Mouse (Mus musculus) hindbrain, embryonic 16.5 days (tissue): ENCODE data around the gene Zc3h4. TPM values are rescaled to one million over a fixed set of nuclear protein-coding genes. Genes with fewer than 3 reads are reported as not detected.

Experiments used
- ATAC-seq: fragments of 200-750 bp; cut with Nextera tagmentation; 2 replicates; pipeline ENCODE4 v1.8.0; 2017; ENCODE audit warnings: moderate TSS enrichment, moderate library complexity
- H3K27ac ChIP-seq: fragments of 300-500 bp; sonication (generic); 2 replicates; pipeline ENCODE4 v1.5.1; 2014; ENCODE audit warnings: low read depth, mild to moderate bottlenecking, control low read depth, low read length, moderate library complexity
- H3K27me3 ChIP-seq: fragments of 300-500 bp; sonication (generic); replicated peaks from 2 replicates; pipeline ENCODE4 v1.6.1; 2014; ENCODE audit warnings: low read length; ENCODE audit not compliant: control insufficient read depth, insufficient read depth
- H3K36me3 ChIP-seq: fragments of 300-500 bp; sonication (generic); 2 replicates; pipeline ENCODE4 v1.6.1; 2014; ENCODE audit warnings: mild to moderate bottlenecking, low read length, moderate library complexity, mixed read lengths; ENCODE audit not compliant: control insufficient read depth, insufficient read depth
- H3K4me1 ChIP-seq: fragments of 300-500 bp; sonication (generic); 2 replicates; pipeline ENCODE4 v1.6.1; 2014; ENCODE audit warnings: low read depth, low read length; ENCODE audit not compliant: control insufficient read depth, insufficient read depth
- H3K4me2 ChIP-seq: fragments of 300-500 bp; sonication (generic); 2 replicates; pipeline ENCODE4 v1.6.1; 2014; ENCODE audit warnings: mild to moderate bottlenecking, low read length, control low read depth, moderate library complexity
- H3K4me3 ChIP-seq: fragments of 300-500 bp; sonication (generic); 2 replicates; pipeline ENCODE4 v1.5.1; 2014; ENCODE audit warnings: mild to moderate bottlenecking, low read length, control low read depth, moderate library complexity
- H3K9ac ChIP-seq: fragments of 300-500 bp; sonication (generic); 2 replicates; pipeline ENCODE4 v1.6.1; 2014; ENCODE audit warnings: low read depth, mild to moderate bottlenecking, control low read depth, low read length, moderate library complexity
- H3K9me3 ChIP-seq: fragments of 300-500 bp; sonication (generic); 2 replicates; pipeline ENCODE4 v1.6.1; 2014; ENCODE audit warnings: mild to moderate bottlenecking, low read length, moderate library complexity; ENCODE audit not compliant: control insufficient read depth
- WGBS: fragments of 180-500 bp; shearing (Covaris S2); extraction: QIAGEN DNeasy Blood & Tissue Kit; methylation state at CpG from one replicate; pipeline ENCODE4 v1.1.7; 2014; 5-methylcytosine and 5-hydroxymethylcytosine counted together
- polyA plus RNA-seq: library from polyadenylated mRNA; unstranded; fragments of >200 nt; fragmentation: Nextera tagmentation; extraction: Ambion mirVana; gene quantifications from 2 replicates; pipeline ENCODE4 v1.2.1, GENCODE M21; 2015

The Zc3h4 gene
- polyA plus RNA-seq = 11.7 and 13.4 TPM in 2 replicates

DNA sequence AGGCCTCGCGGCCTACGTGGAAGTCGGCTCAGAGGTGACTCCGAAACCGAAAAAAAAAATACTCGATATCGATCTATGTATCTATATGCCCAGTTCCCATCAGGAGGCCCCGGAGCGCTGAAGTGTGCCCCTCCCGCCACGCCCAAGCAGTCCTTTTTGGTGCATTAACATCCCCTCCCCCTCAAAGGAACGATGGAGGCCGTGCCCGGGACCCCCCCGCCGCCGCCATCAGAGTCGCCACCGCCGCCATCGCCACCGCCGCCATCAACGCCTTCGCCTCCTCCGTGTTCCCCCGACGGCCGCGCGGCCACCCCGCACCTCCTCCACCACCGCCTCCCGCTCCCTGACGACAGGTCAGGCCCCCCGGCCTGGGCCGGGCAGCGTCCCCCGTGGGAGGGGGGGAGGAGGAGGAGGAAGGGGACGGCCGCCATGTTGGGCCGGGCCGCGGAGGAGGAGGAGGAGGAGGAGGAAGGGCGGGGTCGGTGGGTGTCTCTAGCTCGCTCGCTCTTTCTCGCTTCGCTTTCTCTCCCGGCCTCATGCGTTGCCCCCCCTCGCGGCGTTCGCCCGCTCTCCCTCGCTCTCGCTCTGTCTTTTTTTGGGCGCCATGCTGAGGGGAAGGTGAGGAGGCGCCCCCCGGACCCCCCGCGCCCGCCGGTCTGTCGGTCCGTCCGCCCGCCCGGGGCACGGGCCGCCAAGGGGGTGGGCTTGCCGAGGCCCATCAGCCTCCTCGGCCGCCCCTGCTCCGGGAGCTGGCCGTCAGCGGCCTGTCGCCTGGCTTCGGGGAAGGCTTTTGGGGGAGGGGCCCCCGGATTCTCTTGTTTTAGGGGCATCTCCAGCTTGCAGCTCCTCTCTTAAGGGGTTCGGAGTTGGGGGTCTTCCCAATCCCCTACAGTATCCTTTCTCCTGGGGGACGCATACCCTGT is at the start of gene Zc3h4:
TSS of gene Zc3h4 (plus strand) at position 222 of the 923 bp plus-strand sequence.
- Histone ChIP-seq H3K4me2 (peak within 1 kb of the TSS; percentile 57), H3K4me3 (peak within 1 kb of the TSS; percentile 55), H3K27me3 (no peaks in the 10 kb centered on the region), H3K36me3 (no peaks in the 10 kb centered on the region), H3K4me1 (peaks cover 32% of the 10 kb centered on the region), H3K9ac (peak within 1 kb of the TSS; percentile 93), H3K27ac (peak within 1 kb of the TSS; percentile 100), H3K9me3 (no peaks in the 10 kb centered on the region)
- WGBS = under 1% methylated on average over 55 of the region's 85 CpGs
- ATAC-seq = peak; percentile 46

DNA sequence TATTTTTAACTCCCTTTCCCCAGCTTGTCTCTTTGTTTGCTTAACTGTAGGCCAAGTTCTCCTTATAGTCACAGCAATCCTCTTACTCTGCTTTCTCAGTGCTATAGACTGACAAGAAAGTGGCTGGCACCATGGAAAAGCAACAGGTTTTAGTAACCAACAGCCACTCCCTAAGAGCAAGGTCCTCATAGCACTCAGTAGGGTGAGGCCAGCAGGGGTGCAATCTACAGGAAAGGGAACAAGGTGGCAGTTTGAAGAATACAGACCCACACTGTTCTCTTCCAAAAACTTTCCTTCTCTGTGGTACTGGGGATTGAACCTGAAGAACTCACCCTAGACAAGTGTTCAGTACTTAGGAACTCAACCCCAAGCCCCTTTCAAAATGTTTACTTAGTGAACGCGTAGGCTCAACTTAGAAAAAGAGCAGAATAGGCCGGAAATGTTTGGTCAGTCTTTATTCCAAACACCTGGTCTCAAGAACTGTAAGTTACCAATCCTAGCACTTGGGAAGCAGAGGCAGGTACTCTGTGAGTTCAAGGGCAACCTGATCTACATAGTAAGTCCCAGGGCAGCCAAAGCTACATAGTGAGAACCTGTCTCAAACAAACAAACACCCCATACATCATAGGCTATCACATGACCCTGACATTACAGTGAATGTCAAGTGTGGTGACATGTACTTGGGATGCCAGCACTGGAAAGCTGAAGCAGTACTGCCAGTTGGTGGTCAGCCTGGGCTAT is 44.7 kb upstream of the Zc3h4 start:
- Histone ChIP-seq H3K4me3 (no peak overlapping the region), H3K9ac (no peak overlapping the region), H3K9me3 (no peaks in the 10 kb centered on the region), H3K4me1 (no peaks in the 10 kb centered on the region), H3K27ac (no peak overlapping the region), H3K4me2 (no peak overlapping the region), H3K36me3 (peaks cover 26% of the 10 kb centered on the region), H3K27me3 (no peaks in the 10 kb centered on the region)
- 97% methylated on average over 3 of the region's 3 CpGs for WGBS
- no peak for ATAC-seq

DNA sequence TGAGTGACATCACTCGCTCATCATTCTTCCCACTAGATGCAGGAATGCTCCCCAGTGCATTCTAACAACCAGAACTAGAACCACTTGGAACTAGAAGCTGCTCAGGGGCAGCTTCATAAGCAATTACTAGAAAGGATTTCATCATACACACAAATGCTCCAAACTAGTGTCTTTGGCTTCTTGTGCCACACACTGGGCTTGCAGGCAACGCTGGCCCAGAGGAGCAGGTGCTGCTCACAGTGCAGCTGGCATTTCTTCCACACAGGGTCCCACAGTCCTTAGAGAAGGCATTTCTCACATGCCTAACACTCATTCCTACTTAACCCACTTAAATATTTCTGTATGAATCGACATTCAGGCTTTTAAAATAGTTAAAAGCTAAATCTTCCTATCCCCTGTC is 43.1 kb upstream of the Zc3h4 start:
- no peak overlapping the region for H3K27ac ChIP-seq
- H3K4me2 ChIP-seq = no peak overlapping the region
- no peak for ATAC-seq
- H3K27me3 ChIP-seq = no peaks in the 10 kb centered on the region
- peaks cover 19% of the 10 kb centered on the region for H3K36me3 ChIP-seq
- H3K9me3 ChIP-seq = no peaks in the 10 kb centered on the region
- H3K4me1 ChIP-seq = no peaks in the 10 kb centered on the region
- 85% methylated on average over 3 of the region's 3 CpGs for WGBS
- H3K4me3 ChIP-seq = no peak overlapping the region
- H3K9ac ChIP-seq = no peak overlapping the region

GRCm38 (mm10) chr7:16364319-16364718 is 36.4 kb upstream of the Zc3h4 start:
- Histone ChIP-seq H3K4me3 (no peak overlapping the region), H3K27me3 (no peaks in the 10 kb centered on the region), H3K36me3 (peaks cover 16% of the 10 kb centered on the region), H3K27ac (no peak overlapping the region), H3K9me3 (no peaks in the 10 kb centered on the region), H3K4me2 (no peak overlapping the region), H3K4me1 (0 out of 2 replicates have a peak, but pooled peaks cover 2% of the 10 kb centered on the region), H3K9ac (no peak overlapping the region)
- WGBS = 81% methylated on average over 1 of the region's 1 CpGs
- no peak for ATAC-seq

GRCm38 (mm10) chr7:16364901-16365500 is 35.7 kb upstream of the Zc3h4 start:
- Histone ChIP-seq H3K9ac (no peak overlapping the region), H3K4me1 (0 out of 2 replicates have a peak, but pooled peaks cover 2% of the 10 kb centered on the region), H3K4me3 (no peak overlapping the region), H3K36me3 (peaks cover 16% of the 10 kb centered on the region), H3K27ac (0 out of 2 replicates have a peak overlapping the region, but pooled peaks have one; percentile 34), H3K27me3 (no peaks in the 10 kb centered on the region), H3K4me2 (no peak overlapping the region), H3K9me3 (no peaks in the 10 kb centered on the region)
- ATAC-seq = peak; percentile 45; the same call in 1 of the 2 replicates
- 17% methylated on average over 4 of the region's 4 CpGs for WGBS

DNA sequence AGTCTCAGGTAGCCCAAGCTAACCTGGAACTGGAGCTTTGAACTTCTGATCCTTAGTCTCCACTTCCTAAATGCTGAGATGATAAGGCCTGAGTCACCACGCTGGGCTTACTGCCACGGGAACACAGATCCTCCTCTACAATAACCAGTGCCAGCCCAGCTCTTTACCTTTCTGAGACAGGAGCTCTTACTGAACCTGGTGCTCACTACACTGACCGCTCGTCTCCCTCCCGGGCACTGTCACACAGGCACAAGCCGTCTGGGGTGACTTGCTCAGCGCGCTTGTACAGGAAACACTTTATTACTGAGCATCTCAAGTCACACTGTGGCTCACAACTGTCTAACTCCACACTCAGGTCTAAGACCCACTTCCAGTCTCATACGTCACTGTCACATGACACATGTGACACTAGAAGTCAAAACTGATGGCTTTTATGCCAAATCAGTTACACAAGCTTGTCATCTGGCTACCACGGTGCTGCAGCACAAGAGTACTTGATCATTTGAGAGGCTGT is 34.5 kb upstream of the Zc3h4 start:
- H3K27ac ChIP-seq = no peak overlapping the region
- H3K36me3 ChIP-seq = peaks cover 19% of the 10 kb centered on the region
- 51% methylated on average over 10 of the region's 10 CpGs for WGBS
- 0 out of 2 replicates have a peak, but pooled peaks cover 2% of the 10 kb centered on the region for H3K4me1 ChIP-seq
- H3K9ac ChIP-seq = no peak overlapping the region
- H3K27me3 ChIP-seq = no peaks in the 10 kb centered on the region
- H3K4me3 ChIP-seq = no peak overlapping the region
- ATAC-seq = no peak
- H3K4me2 ChIP-seq = no peak overlapping the region
- H3K9me3 ChIP-seq = no peaks in the 10 kb centered on the region

- 70% methylated on average over 4 of the region's 4 CpGs for WGBS
- ATAC-seq = no peak
- H3K9ac ChIP-seq = no peak overlapping the region
- no peaks in the 10 kb centered on the region for H3K9me3 ChIP-seq
- no peaks in the 10 kb centered on the region for H3K27me3 ChIP-seq
- no peak overlapping the region for H3K27ac ChIP-seq
- peaks cover 19% of the 10 kb centered on the region for H3K36me3 ChIP-seq
- 0 out of 2 replicates have a peak, but pooled peaks cover 2% of the 10 kb centered on the region for H3K4me1 ChIP-seq
- no peak overlapping the region for H3K4me3 ChIP-seq
- no peak overlapping the region for H3K4me2 ChIP-seq
These were observed 34.0 kb upstream of the Zc3h4 start for GRCm38 (mm10) chr7:16366669-16367068.

DNA sequence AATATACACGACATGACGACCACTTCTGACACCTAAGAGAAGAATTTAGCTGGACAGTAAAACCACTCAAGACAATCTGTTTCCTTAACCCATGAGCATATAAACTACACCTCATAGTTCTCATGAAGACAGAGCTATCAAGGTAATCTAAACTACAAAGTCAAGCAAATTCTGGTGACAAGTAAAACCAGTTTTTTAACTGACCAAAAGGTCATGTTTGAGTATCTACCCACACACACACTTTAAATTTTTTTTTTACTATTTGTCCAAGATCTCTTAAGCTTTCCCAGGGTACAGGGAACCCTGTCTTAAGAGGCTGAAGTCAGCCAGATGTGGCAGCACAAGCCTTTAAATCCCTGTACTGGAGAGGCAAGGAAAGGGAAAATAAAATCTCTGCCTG is 31.9 kb upstream of the Zc3h4 start:
- no peak overlapping the region for H3K27ac ChIP-seq
- H3K9ac ChIP-seq = no peak overlapping the region
- H3K9me3 ChIP-seq = no peaks in the 10 kb centered on the region
- H3K27me3 ChIP-seq = no peaks in the 10 kb centered on the region
- no peak for ATAC-seq
- H3K36me3 ChIP-seq = peaks cover 19% of the 10 kb centered on the region
- no peak overlapping the region for H3K4me2 ChIP-seq
- WGBS = 95% methylated on average over 2 of the region's 2 CpGs
- 0 out of 2 replicates have a peak, but pooled peaks cover 2% of the 10 kb centered on the region for H3K4me1 ChIP-seq
- no peak overlapping the region for H3K4me3 ChIP-seq
